Comparison of ENCODE assay signal across 28 mouse cellular contexts in genomic region chr4:4403812-4404211, GRCm38 (mm10).
"Had no signal": no experiment of that assay in that cellular context is flagged by ENCODE, and none has a peak within 500 bp of the region (broad histone marks: within the 10 kb centered on the region; RNA-seq: fewer than 3 reads in every experiment).

No protein-coding gene starts in this region.

- H3K36me3 ChIP-seq: heart, embryonic 10.5 days; heart, embryonic 13.5 days; heart, embryonic 15.5 days; hindbrain, embryonic 10.5 days; hindbrain, embryonic 12.5 days; intestine, embryonic 15.5 days; limb, embryonic 10.5 days; limb, embryonic 12.5 days; liver, embryonic 13.5 days had no signal

- DNase-seq: gastrocnemius, adult 2 months; gastrocnemius, postnatal 10 days; gastrocnemius, postnatal 25 days; heart, adult 18-20 months; heart, postnatal 14 days; heart, postnatal 36 days; kidney, adult 18-20 months; kidney, adult 8-10 months; kidney, postnatal 10 days; kidney, postnatal 25 days; kidney, postnatal 4 days; liver; liver, embryonic 13.5 days had no signal

- H3K4me1 ChIP-seq: heart, embryonic 10.5 days; heart, embryonic 13.5 days; heart, embryonic 15.5 days; hindbrain, embryonic 10.5 days; hindbrain, embryonic 12.5 days; intestine, embryonic 15.5 days; limb, embryonic 10.5 days; limb, embryonic 12.5 days; liver, embryonic 13.5 days had no signal

- H3K4me2 ChIP-seq: heart, embryonic 13.5 days; heart, embryonic 15.5 days; hindbrain, embryonic 12.5 days; hindbrain, embryonic 14.5 days; intestine, embryonic 15.5 days; limb, embryonic 12.5 days; liver, embryonic 11.5 days; liver, embryonic 13.5 days had no signal

- H3K9me3 ChIP-seq: heart, embryonic 10.5 days; heart, embryonic 13.5 days; heart, embryonic 15.5 days; hindbrain, embryonic 10.5 days; hindbrain, embryonic 12.5 days; intestine, embryonic 15.5 days; limb, embryonic 10.5 days; limb, embryonic 12.5 days; liver, embryonic 13.5 days had no signal

- H3K9ac ChIP-seq: heart, embryonic 13.5 days; heart, embryonic 15.5 days; hindbrain, embryonic 12.5 days; hindbrain, embryonic 14.5 days; intestine, embryonic 15.5 days; limb, embryonic 12.5 days; liver, embryonic 13.5 days had no signal

- H3K4me3 ChIP-seq: gastrocnemius, adult 2 months; heart, embryonic 10.5 days; heart, embryonic 13.5 days; heart, embryonic 15.5 days; hindbrain, embryonic 10.5 days; hindbrain, embryonic 12.5 days; intestine, embryonic 15.5 days; layer of hippocampus, adult 2 months; left cerebral cortex, adult 2 months; limb, embryonic 10.5 days; limb, embryonic 12.5 days; liver, embryonic 13.5 days had no signal

- H3K27ac ChIP-seq: gastrocnemius, adult 2 months; heart, embryonic 10.5 days; heart, embryonic 13.5 days; heart, embryonic 15.5 days; hindbrain, embryonic 10.5 days; hindbrain, embryonic 12.5 days; hindbrain, embryonic 14.5 days; intestine, embryonic 15.5 days; layer of hippocampus, adult 2 months; left cerebral cortex, adult 2 months; limb, embryonic 10.5 days; limb, embryonic 12.5 days; liver, embryonic 13.5 days had no signal

- H3K27me3 ChIP-seq: heart, embryonic 13.5 days; heart, embryonic 15.5 days; hindbrain, embryonic 12.5 days; intestine, embryonic 15.5 days; limb, embryonic 12.5 days; liver, embryonic 13.5 days had no signal

- ATAC-seq: hindbrain, embryonic 16.5 days; inflammation-experienced regulatory T-cells, adult 6 months; intestine, embryonic 15.5 days; intestine, postnatal 0 days had no signal
